Mouse (Mus musculus) kidney, adult 2 months (tissue): ENCODE results near the gene Zdhhc14.

Experiments
- CTCF ChIP-seq: fragments of 200-500 bp; conservative IDR thresholded peaks from 2 replicates; pipeline ENCODE4 v1.5.1; 2011; ENCODE audit warnings: low read depth, mild to moderate bottlenecking, control low read depth, low read length, moderate library complexity, mixed read lengths; ENCODE audit not compliant: insufficient read depth, insufficient read length
- POLR2A ChIP-seq: fragments of 200-500 bp; IDR thresholded peaks from one replicate; pipeline ENCODE4 v1.6.1; 2011; ENCODE audit warnings: low read depth, low read length, control low read depth

DNA sequence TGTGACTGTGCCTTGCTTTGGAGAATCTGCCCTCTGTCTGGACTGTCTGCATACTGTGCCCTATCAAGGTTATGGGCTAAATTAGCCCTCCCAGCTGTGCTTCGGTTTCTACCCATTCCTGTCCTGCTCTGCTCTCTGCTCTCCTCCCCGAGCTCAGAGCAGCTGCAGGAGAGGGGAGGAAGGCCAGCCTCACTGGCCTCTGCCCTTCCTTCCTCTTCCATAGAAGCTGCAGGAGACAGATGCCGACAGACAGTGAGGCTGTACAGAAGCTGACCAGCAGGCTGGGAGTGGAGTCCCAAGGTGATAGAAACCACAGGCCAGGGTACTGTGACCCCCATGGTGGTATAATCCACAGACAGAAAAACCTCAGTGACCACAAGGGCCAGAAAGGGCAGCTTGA, 104.1 kb downstream of the Zdhhc14 start:
- no peak for TF ChIP-seq CTCF
- TF ChIP-seq POLR2A: no peak
